Mouse (Mus musculus) liver, embryonic 15.5 days (tissue): ENCODE results near the gene Epha1. TPM values are rescaled to one million over a fixed set of nuclear protein-coding genes. Genes with fewer than 3 reads are reported as not detected.

Experiments
- ATAC-seq: fragments of 200-750 bp; cut with Nextera tagmentation; 2 replicates; pipeline ENCODE4 v1.8.0; 2017; ENCODE audit warnings: moderate number of reproducible peaks, mild to moderate bottlenecking, moderate library complexity; ENCODE audit not compliant: insufficient read depth
- H3K27ac ChIP-seq: fragments of 300-500 bp; sonication (generic); replicated peaks from 2 replicates; pipeline ENCODE4 v1.5.1; 2015; ENCODE audit warnings: mild to moderate bottlenecking, inconsistent platforms
- H3K27me3 ChIP-seq: fragments of 300-500 bp; sonication (generic); 2 replicates; pipeline ENCODE4 v1.6.1; 2015; ENCODE audit warnings: mild to moderate bottlenecking, inconsistent platforms
- H3K36me3 ChIP-seq: fragments of 300-500 bp; sonication (generic); replicated peaks from 2 replicates; pipeline ENCODE4 v1.6.1; 2015; ENCODE audit warnings: moderate library complexity, mild to moderate bottlenecking, inconsistent platforms
- H3K4me1 ChIP-seq: fragments of 300-500 bp; sonication (generic); replicated peaks from 2 replicates; pipeline ENCODE4 v1.6.1; 2015; ENCODE audit warnings: inconsistent platforms
- H3K4me2 ChIP-seq: fragments of 300-500 bp; sonication (generic); 2 replicates; pipeline ENCODE4 v1.6.1; 2015; ENCODE audit warnings: moderate library complexity, mild to moderate bottlenecking, inconsistent platforms
- H3K4me3 ChIP-seq: fragments of 300-500 bp; sonication (generic); replicated peaks from 2 replicates; pipeline ENCODE4 v1.5.1; 2015; ENCODE audit warnings: mild to moderate bottlenecking, inconsistent platforms
- H3K9ac ChIP-seq: fragments of 300-500 bp; sonication (generic); 2 replicates; pipeline ENCODE4 v1.6.1; 2015; ENCODE audit warnings: moderate library complexity, mild to moderate bottlenecking, inconsistent platforms
- H3K9me3 ChIP-seq: fragments of 300-500 bp; sonication (generic); replicated peaks from 2 replicates; pipeline ENCODE4 v1.6.1; 2016; ENCODE audit warnings: inconsistent platforms
- WGBS: fragments of 180-500 bp; shearing (Covaris S2); methylation state at CpG from one replicate; pipeline ENCODE4 v1.1.7; 2015; ENCODE audit warnings: mixed read lengths; ENCODE audit not compliant: insufficient replicate concordance; 5-methylcytosine and 5-hydroxymethylcytosine counted together
- polyA plus RNA-seq: library from polyadenylated mRNA; unstranded; fragments of >200 nt; fragmentation: Nextera tagmentation; extraction: Ambion mirVana; gene quantifications from 2 replicates; pipeline ENCODE4 v1.2.1, GENCODE M21; 2015

The Epha1 gene
- polyA plus RNA-seq, result 6.2 and 6.7 TPM in 2 replicates

DNA sequence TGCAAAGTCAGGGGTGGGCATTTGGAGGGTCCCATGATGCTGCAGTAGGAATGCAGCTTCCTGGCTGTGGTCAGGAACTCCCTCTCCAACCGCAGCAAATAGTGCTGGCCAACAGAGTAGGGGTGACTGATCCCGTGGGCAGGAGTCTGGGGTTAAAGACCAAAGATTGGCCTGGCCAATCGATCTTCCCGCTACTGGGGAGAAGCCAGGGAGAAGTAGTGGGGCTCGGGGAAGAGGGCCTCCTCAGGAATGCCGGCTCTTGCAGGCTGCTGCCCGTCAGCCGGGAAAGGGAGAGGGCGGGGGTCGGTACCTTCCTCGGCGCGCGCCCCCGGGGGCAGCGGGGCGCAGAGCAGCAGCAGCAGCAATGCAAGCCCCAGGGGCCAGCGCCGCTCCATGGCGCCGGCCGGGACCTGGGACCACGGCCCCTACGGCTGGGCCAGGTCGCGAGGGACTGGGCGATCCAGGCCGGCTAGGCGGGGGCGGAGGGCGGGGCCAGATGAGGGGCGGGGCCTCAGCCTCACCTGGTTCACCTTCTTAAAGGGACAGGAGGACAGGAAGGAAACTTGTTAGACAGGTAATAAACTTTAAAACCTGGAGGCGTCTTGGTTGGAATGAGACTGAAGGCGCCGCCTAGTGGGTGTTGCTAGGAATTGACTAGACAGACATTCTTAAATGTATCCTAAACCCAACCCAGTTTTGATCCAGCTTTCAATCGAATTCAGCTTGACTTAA, at the start of gene Epha1:
Epha1 (minus strand) TSS at position 453 of the 732 bp plus-strand sequence.
- Histone ChIP-seq H3K27me3 (peaks cover 4% of the 10 kb centered on the region; the same call in 1 of the 2 replicates), H3K36me3 (no peaks in the 10 kb centered on the region), H3K9me3 (no peaks in the 10 kb centered on the region), H3K27ac (peak within 1 kb of the TSS; percentile 78), H3K9ac (peak within 1 kb of the TSS; percentile 39; the same call in 1 of the 2 replicates), H3K4me3 (peak within 1 kb of the TSS; percentile 55), H3K4me1 (peaks cover 12% of the 10 kb centered on the region; the same call in 1 of the 2 replicates), H3K4me2 (peak within 1 kb of the TSS; percentile 68)
- ATAC-seq, result peak; percentile 82
- 1% methylated on average over 36 of the region's 36 CpGs for WGBS

DNA sequence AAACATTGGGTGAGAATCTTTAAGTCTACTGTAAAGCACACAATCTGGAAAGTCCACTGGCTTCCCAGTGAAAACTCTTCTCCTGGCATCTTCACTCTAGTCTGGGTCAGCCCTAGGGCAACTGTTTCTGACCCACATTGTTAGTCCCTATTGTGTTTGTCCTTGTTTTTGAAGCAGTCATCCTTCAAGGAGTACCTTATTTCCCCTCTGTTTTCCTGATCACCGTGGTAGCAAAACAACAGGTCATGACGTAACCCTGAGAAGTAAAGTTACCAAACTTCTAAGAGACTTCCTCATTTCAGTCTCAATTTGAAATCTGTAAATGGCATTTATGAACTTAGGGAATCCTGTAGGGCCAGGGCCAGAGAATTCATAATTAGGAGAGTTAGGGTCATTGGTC, 48.4 kb upstream of the Epha1 start:
- no peak for ATAC-seq
- no peak overlapping the region for H3K4me3 ChIP-seq
- no peaks in the 10 kb centered on the region for H3K9me3 ChIP-seq
- H3K36me3 ChIP-seq, result no peaks in the 10 kb centered on the region
- H3K4me2 ChIP-seq, result no peak overlapping the region
- 36% methylated on average over 2 of the region's 2 CpGs for WGBS
- H3K9ac ChIP-seq, result no peak overlapping the region
- no peak overlapping the region for H3K27ac ChIP-seq
- H3K4me1 ChIP-seq, result no peaks in the 10 kb centered on the region
- no peaks in the 10 kb centered on the region for H3K27me3 ChIP-seq

DNA sequence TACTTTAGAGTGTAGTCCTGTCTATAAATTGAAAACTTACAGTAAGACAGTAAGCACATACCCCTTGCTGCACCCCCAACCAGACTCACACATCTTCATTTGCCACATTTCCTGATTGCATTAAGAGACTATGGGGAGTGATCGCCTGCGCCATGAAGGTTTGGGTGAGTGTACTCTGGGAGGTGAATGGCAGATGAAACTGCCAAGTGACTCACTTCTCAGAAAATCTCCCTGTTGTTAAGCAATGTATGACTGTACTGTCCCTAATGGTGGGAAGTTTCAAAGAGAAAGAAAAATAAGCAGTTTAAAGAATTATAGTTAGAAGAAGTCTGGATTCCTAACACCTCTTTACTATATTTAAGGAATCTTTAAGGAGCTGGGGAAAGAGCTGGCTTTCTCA, 46.4 kb upstream of the Epha1 start:
- ATAC-seq, result no peak
- WGBS, result 68% methylated on average over 2 of the region's 2 CpGs

DNA sequence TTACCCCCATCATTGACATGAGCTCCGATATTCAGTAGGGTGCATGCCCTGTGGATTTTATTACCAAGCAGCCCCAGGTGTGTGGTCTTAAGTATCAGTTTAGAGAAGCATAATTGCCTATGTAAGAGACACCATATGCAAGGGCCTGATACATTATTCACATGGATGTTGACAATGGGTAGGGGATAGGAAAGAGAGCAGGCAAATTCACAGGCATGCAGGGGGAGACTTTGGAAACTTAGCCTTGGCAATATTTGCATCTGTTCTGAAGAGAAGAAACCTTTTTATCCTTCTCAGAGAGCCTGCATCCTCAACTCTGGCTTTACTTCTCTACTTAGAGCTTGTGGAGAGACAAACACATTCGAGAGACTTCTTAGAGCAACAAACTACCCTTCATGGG, 32.1 kb upstream of the Epha1 start, which contains the start of gene Tas2r135:
Tas2r135 (plus strand) TSS at position 301 of the 400 bp plus-strand sequence.
- no peak within 1 kb of the TSS for H3K27ac ChIP-seq
- H3K4me1 ChIP-seq, result no peaks in the 10 kb centered on the region
- H3K9ac ChIP-seq, result no peak within 1 kb of the TSS
- WGBS, result 56% methylated on average over 2 of the region's 2 CpGs
- no peaks in the 10 kb centered on the region for H3K27me3 ChIP-seq
- H3K36me3 ChIP-seq, result no peaks in the 10 kb centered on the region
- no peak within 1 kb of the TSS for H3K4me2 ChIP-seq
- no peak within 1 kb of the TSS for H3K4me3 ChIP-seq
- H3K9me3 ChIP-seq, result no peaks in the 10 kb centered on the region
- no peak for ATAC-seq

More for the DNA sequence above, 46.4 kb upstream of the Epha1 start:
- Histone ChIP-seq H3K4me3 (no peak overlapping the region), H3K27ac (no peak overlapping the region), H3K27me3 (no peaks in the 10 kb centered on the region), H3K9ac (no peak overlapping the region), H3K4me1 (no peaks in the 10 kb centered on the region), H3K4me2 (no peak overlapping the region), H3K36me3 (no peaks in the 10 kb centered on the region), H3K9me3 (no peaks in the 10 kb centered on the region)

DNA sequence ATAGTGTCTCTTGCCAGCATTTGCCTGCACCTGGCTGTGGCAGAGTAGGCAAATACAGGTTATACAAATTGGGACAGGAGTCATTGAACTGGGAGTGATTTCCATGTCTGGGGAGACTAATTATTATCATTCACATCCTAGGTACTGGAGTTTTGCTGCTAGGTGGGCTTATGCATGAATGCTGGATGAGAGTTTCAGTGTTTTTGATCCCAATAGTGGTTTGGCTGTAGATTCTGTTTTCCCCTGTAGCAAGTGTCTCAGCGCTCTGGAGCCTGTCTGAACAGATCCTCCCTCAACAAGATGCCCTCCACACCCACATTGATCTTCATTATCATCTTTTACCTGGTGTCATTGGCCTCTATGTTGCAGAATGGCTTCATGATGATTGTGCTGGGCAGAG, 26.9 kb upstream of the Epha1 start, which contains the start of gene Tas2r143:
Tas2r143 (plus strand) TSS at position 301 of the 400 bp plus-strand sequence.
- Histone ChIP-seq H3K9me3 (no peaks in the 10 kb centered on the region), H3K4me3 (no peak within 1 kb of the TSS), H3K4me1 (no peaks in the 10 kb centered on the region), H3K9ac (no peak within 1 kb of the TSS), H3K4me2 (no peak within 1 kb of the TSS), H3K27me3 (no peaks in the 10 kb centered on the region), H3K36me3 (no peaks in the 10 kb centered on the region), H3K27ac (no peak within 1 kb of the TSS)
- ATAC-seq, result no peak
- WGBS, result 68% methylated on average over 1 of the region's 1 CpGs

DNA sequence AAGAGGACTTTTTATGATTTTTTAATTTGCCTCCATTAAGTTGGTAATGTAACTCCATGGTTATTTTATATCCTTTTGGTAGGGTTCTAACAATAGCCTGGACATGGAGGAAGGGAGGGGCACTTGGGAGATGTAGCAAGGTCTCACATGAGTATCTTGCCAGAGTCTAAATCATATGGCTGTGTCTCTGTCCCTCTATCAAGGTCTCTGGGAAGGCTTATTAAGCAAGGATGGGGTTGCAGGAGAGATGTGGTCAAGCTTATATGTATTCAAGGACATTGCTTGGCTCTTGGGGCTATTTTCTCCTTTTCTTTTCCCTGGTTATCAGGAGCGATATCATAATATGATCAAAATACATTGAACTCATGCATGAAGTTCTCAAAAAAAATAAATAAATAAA, 25.9 kb upstream of the Epha1 start:
- Histone ChIP-seq H3K27ac (no peak overlapping the region), H3K4me1 (no peaks in the 10 kb centered on the region), H3K4me2 (no peak overlapping the region), H3K36me3 (no peaks in the 10 kb centered on the region), H3K9ac (no peak overlapping the region), H3K9me3 (no peaks in the 10 kb centered on the region), H3K4me3 (no peak overlapping the region), H3K27me3 (no peaks in the 10 kb centered on the region)
- 65% methylated on average over 1 of the region's 1 CpGs for WGBS
- no peak for ATAC-seq

DNA sequence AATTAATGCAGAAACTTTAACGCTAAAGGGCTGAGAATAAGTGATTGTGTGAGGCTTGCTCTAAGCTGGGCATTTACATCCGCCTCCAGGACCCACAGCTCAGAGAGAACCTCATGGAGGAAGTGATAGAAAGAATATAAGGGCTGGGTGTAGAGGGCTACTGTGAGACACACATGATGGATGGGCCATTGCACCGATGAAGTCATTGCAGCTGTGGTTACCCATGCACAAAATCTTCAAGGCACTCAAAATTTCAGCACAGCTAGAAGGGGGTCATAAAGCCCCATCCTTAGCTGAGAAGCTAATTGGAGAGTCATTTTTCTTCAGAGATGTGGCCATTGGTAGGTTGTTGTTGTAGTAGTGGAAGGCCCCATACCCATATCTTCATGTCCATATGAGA, 25.2 kb upstream of the Epha1 start:
- ATAC-seq, result no peak
- H3K27me3 ChIP-seq, result no peaks in the 10 kb centered on the region
- H3K4me3 ChIP-seq, result no peak overlapping the region
- H3K36me3 ChIP-seq, result no peaks in the 10 kb centered on the region
- no peaks in the 10 kb centered on the region for H3K4me1 ChIP-seq
- WGBS, result 41% methylated on average over 3 of the region's 3 CpGs
- no peak overlapping the region for H3K9ac ChIP-seq
- H3K27ac ChIP-seq, result no peak overlapping the region
- H3K9me3 ChIP-seq, result no peaks in the 10 kb centered on the region
- no peak overlapping the region for H3K4me2 ChIP-seq

DNA sequence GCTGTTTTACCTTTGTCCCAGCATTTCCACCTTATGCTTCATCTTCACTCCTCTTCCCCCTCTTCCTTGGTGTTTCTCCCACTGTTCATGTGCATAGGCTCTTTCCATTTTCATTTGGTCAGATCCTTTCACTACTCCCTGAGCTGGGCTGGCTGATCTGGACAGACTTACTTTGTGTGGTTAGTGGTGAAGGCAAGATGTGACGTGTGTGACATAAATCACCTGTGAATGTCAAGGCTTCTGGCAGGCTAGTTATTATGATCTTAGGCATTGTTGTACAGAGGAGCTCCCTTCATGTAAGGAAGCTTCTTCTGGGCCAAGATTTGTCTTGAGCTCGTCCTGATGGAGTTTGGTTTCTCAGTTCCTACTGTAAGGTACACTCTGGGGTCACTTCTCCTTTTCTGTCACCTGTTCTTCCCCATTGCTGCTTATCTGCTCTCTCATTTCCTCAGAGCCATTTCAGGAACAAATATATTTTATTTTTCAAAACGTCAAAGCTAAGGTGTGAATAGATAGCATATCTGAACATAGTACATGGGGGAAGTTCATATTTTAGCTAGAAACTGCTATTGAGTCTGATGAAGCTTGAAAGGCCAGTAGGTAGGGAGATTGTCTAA, 24.1 kb upstream of the Epha1 start:
- ATAC-seq, result no peak
- H3K4me3 ChIP-seq, result no peak overlapping the region
- WGBS, result 17% methylated on average over 3 of the region's 3 CpGs
- no peaks in the 10 kb centered on the region for H3K9me3 ChIP-seq
- no peaks in the 10 kb centered on the region for H3K36me3 ChIP-seq
- H3K9ac ChIP-seq, result no peak overlapping the region
- H3K4me2 ChIP-seq, result no peak overlapping the region
- no peaks in the 10 kb centered on the region for H3K27me3 ChIP-seq
- no peak overlapping the region for H3K27ac ChIP-seq
- no peaks in the 10 kb centered on the region for H3K4me1 ChIP-seq

DNA sequence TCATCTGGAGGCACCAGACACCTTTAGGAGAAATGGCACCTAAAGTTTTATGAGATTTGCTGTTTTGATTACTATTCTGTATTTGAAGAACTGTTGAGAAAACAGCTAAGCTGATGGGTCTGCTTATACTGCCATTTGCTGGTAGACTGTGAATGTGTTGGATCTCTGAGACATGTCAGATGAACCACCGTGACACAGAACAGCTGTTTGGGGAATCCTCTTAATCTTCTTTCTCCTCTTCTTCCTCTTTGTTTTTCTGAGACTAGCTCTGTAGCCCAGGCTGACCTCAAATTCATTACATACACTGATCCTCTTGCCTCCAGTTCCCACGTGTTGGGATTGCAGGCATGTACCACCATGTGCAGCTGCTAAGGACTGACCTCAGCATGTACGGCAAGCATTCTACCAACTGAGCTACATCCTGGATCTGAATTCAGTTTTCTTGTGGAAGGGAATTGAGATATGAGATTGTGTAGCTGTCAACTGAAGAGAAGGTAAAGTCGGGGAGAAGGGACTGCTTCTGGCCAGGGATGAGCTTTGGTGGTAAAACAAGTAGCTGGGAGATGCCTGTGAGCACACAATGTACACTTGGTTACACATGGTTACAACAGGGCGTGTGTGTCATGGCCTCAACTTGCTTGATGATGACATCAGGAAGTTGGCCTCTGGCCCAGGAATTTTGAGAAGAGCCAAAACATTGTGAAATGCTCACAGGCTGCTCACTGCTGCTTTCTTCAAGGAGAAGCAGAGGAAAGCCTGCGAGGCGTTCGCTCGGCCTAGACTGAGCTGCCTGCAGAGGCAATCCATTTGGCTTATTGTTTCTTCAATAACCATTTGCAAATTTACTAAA, 23.1 kb upstream of the Epha1 start:
- Histone ChIP-seq H3K4me1 (no peaks in the 10 kb centered on the region), H3K36me3 (no peaks in the 10 kb centered on the region), H3K4me2 (no peak overlapping the region), H3K9me3 (no peaks in the 10 kb centered on the region), H3K4me3 (no peak overlapping the region), H3K27ac (no peak overlapping the region; the same call in 1 of the 2 replicates), H3K9ac (no peak overlapping the region), H3K27me3 (no peaks in the 10 kb centered on the region)
- ATAC-seq, result peak; percentile 62
- 45% methylated on average over 9 of the region's 9 CpGs for WGBS

DNA sequence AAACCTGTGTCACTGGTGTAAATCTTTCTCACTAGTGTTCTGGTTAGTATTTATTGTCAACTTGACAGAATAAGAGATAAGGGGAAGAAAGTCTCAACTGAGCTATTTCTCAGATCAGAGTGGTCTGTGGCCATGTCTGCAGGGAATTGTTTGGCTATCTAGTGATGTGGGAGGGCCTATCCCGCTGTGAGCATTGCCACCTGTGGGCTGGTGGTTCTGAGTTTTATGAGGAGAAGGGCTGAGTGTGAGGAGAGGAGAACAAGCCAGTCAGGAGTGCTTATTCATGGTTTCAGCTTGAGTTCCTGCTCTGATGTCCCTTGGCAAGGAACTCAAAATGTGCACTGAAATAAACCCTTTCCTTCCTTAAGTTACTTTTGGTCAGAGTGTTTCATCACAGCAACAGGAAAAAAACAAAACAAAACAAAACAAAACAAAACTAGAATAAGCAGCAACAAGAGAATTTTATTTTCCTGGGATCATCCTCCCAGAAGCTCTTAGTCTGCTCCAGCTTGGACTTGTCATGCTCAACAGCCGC, 18.8 kb upstream of the Epha1 start:
- no peak overlapping the region for H3K4me2 ChIP-seq
- no peak overlapping the region for H3K9ac ChIP-seq
- H3K36me3 ChIP-seq, result no peaks in the 10 kb centered on the region
- no peak for ATAC-seq
- no peaks in the 10 kb centered on the region for H3K27me3 ChIP-seq
- no peak overlapping the region for H3K4me3 ChIP-seq
- no peaks in the 10 kb centered on the region for H3K9me3 ChIP-seq
- H3K4me1 ChIP-seq, result no peaks in the 10 kb centered on the region
- no peak overlapping the region for H3K27ac ChIP-seq
- 42% methylated on average over 2 of the region's 2 CpGs for WGBS

DNA sequence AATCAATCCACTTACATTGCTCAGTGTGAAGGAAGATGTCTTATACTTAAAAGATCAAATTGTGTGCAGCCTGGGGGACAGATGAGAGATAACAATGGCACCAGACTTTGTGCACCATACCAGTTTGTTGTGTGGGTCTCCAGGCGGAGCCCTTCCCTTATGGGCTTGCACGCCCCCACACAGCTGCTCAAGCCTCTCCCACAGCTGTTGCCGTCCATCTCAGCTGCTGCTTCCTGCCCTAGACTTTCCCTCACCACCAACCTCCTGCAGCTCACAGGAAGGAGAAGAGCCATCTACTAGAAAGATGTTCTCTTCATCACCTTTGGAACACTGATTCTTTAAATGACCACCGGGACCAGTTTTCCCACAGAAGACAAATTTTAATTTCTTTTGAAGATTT, 12.6 kb upstream of the Epha1 start:
- no peaks in the 10 kb centered on the region for H3K9me3 ChIP-seq
- no peaks in the 10 kb centered on the region for H3K4me1 ChIP-seq
- H3K4me2 ChIP-seq, result no peak overlapping the region
- no peak overlapping the region for H3K4me3 ChIP-seq
- no peaks in the 10 kb centered on the region for H3K27me3 ChIP-seq
- ATAC-seq, result no peak
- no peak overlapping the region for H3K9ac ChIP-seq
- no peaks in the 10 kb centered on the region for H3K36me3 ChIP-seq
- no peak overlapping the region for H3K27ac ChIP-seq
- 42% methylated on average over 4 of the region's 4 CpGs for WGBS
